Mouse (Mus musculus) limb, embryonic 13.5 days (tissue): ENCODE data around the gene Boll. TPM values are rescaled to one million over a fixed set of nuclear protein-coding genes. Genes with fewer than 3 reads are reported as not detected.
A peak's percentile ranks its signal among the peaks of the same experiment; 100 is the strongest.
"Not testable (repeated sequence)": the region's sequence is repeated elsewhere in the genome, so short reads cannot be mapped to it uniquely, and the experiment has no call there.

ENCODE experiments used
- ATAC-seq: fragments of 200-750 bp; cut with Nextera tagmentation; 2 replicates; pipeline ENCODE4 v1.8.0; 2017; ENCODE audit warnings: low read depth, moderate number of reproducible peaks, moderate TSS enrichment; ENCODE audit not compliant: low FRiP score
- H3K27ac ChIP-seq: fragments of 300-500 bp; sonication (generic); 2 replicates; pipeline ENCODE4 v1.5.1; 2015; ENCODE audit warnings: inconsistent platforms, mild to moderate bottlenecking, moderate library complexity
- H3K27me3 ChIP-seq: fragments of 300-500 bp; sonication (generic); 2 replicates; pipeline ENCODE4 v1.6.1; 2015; ENCODE audit warnings: mild to moderate bottlenecking, inconsistent platforms
- H3K36me3 ChIP-seq: fragments of 300-500 bp; sonication (generic); 2 replicates; pipeline ENCODE4 v1.6.1; 2015; ENCODE audit warnings: inconsistent platforms, mild to moderate bottlenecking, moderate library complexity
- H3K4me1 ChIP-seq: fragments of 300-500 bp; sonication (generic); 2 replicates; pipeline ENCODE4 v1.6.1; 2015; ENCODE audit warnings: inconsistent platforms
- H3K4me2 ChIP-seq: fragments of 300-500 bp; sonication (generic); replicated peaks from 2 replicates; pipeline ENCODE4 v1.6.1; 2015; ENCODE audit warnings: inconsistent platforms, mild to moderate bottlenecking, moderate library complexity
- H3K4me3 ChIP-seq: fragments of 300-500 bp; sonication (generic); 2 replicates; pipeline ENCODE4 v1.5.1; 2015; ENCODE audit warnings: moderate library complexity, mild to moderate bottlenecking, inconsistent platforms
- H3K9ac ChIP-seq: fragments of 300-500 bp; sonication (generic); 2 replicates; pipeline ENCODE4 v1.6.1; 2015; ENCODE audit warnings: mild to moderate bottlenecking, inconsistent platforms
- H3K9me3 ChIP-seq: fragments of 300-500 bp; sonication (generic); 2 replicates; pipeline ENCODE4 v1.6.1; 2016; ENCODE audit warnings: inconsistent platforms
- WGBS: fragments of 180-500 bp; shearing (Covaris S2); methylation state at CpG from one replicate; pipeline ENCODE4 v1.1.7; 2015; 5-methylcytosine and 5-hydroxymethylcytosine counted together
- polyA plus RNA-seq: library from polyadenylated mRNA; unstranded; fragments of >200 nt; fragmentation: Nextera tagmentation; extraction: Ambion mirVana; gene quantifications from 2 replicates; pipeline ENCODE4 v1.2.1, GENCODE M21; 2015

The Boll gene
- polyA plus RNA-seq, 1 experiment from 2014 or later = 0.42 TPM

GRCm38 (mm10) chr1:55372626-55373025 is 9.4 kb upstream of the Boll start:
- no peak overlapping the region for H3K4me3 ChIP-seq
- H3K9ac ChIP-seq = no peak overlapping the region
- 87% methylated on average over 3 of the region's 3 CpGs for WGBS
- no peak for ATAC-seq
- no peaks in the 10 kb centered on the region for H3K9me3 ChIP-seq
- no peaks in the 10 kb centered on the region for H3K27me3 ChIP-seq
- H3K4me1 ChIP-seq = no peaks in the 10 kb centered on the region
- no peak overlapping the region for H3K27ac ChIP-seq
- no peak overlapping the region for H3K4me2 ChIP-seq
- H3K36me3 ChIP-seq = no peaks in the 10 kb centered on the region

GRCm38 (mm10) chr1:55363586-55363985 is 317 bp upstream of the Boll start:
- no peak overlapping the region for H3K27ac ChIP-seq
- ATAC-seq = peak; percentile 79
- H3K4me2 ChIP-seq = peak overlapping the region; percentile 64
- H3K4me3 ChIP-seq = peak overlapping the region; percentile 47
- peaks cover 11% of the 10 kb centered on the region for H3K9me3 ChIP-seq
- peaks cover 36% of the 10 kb centered on the region for H3K27me3 ChIP-seq
- H3K9ac ChIP-seq = no peak overlapping the region
- 0 out of 2 replicates have a peak, but pooled peaks cover 3% of the 10 kb centered on the region for H3K4me1 ChIP-seq
- WGBS = 5% methylated on average over 27 of the region's 27 CpGs
- no peaks in the 10 kb centered on the region for H3K36me3 ChIP-seq

GRCm38 (mm10) chr1:55362634-55363033 is 635 bp downstream of the Boll start:
- Histone ChIP-seq H3K4me3 (peak overlapping the region; percentile 47), H3K4me2 (peak overlapping the region; percentile 64), H3K27ac (no peak overlapping the region), H3K36me3 (no peaks in the 10 kb centered on the region), H3K4me1 (0 out of 2 replicates have a peak, but pooled peaks cover 3% of the 10 kb centered on the region), H3K9ac (no peak overlapping the region), H3K9me3 (peaks cover 11% of the 10 kb centered on the region), H3K27me3 (peaks cover 36% of the 10 kb centered on the region)
- 44% methylated on average over 47 of the region's 49 CpGs for WGBS
- ATAC-seq = peak; percentile 40; the same call in 1 of the 2 replicates

GRCm38 (mm10) chr1:55351914-55352313 is 11.4 kb downstream of the Boll start:
- not testable (repeated sequence) for H3K36me3 ChIP-seq, H3K4me2 ChIP-seq, H3K9ac ChIP-seq, H3K9me3 ChIP-seq, H3K27me3 ChIP-seq, ATAC-seq, H3K27ac ChIP-seq, H3K4me3 ChIP-seq, H3K4me1 ChIP-seq
- WGBS = 73% methylated on average over 2 of the region's 2 CpGs

GRCm38 (mm10) chr1:55325496-55325895 is 37.8 kb downstream of the Boll start:
- not testable (repeated sequence) for H3K27me3 ChIP-seq, H3K9me3 ChIP-seq, H3K4me3 ChIP-seq, ATAC-seq, H3K4me1 ChIP-seq, H3K9ac ChIP-seq, H3K36me3 ChIP-seq, H3K4me2 ChIP-seq, H3K27ac ChIP-seq
- WGBS = 81% methylated on average over 5 of the region's 5 CpGs

GRCm38 (mm10) chr1:55301077-55301476 is 62.2 kb downstream of the Boll start:
- Histone ChIP-seq H3K9ac (no peak overlapping the region), H3K27ac (no peak overlapping the region), H3K36me3 (no peaks in the 10 kb centered on the region), H3K4me3 (no peak overlapping the region), H3K4me1 (no peaks in the 10 kb centered on the region), H3K9me3 (peaks cover 8% of the 10 kb centered on the region), H3K4me2 (no peak overlapping the region), H3K27me3 (no peaks in the 10 kb centered on the region)
- ATAC-seq = no peak

- Histone ChIP-seq H3K4me3 (no peak overlapping the region), H3K9me3 (no peaks in the 10 kb centered on the region), H3K27me3 (no peaks in the 10 kb centered on the region), H3K36me3 (no peaks in the 10 kb centered on the region), H3K9ac (no peak overlapping the region), H3K27ac (no peak overlapping the region), H3K4me1 (no peaks in the 10 kb centered on the region), H3K4me2 (no peak overlapping the region)
- ATAC-seq = no peak
- 82% methylated on average over 9 of the region's 9 CpGs for WGBS
Observed at GRCm38 (mm10) chr1:55279081-55279480, 84.2 kb downstream of the Boll start.

- ATAC-seq = no peak
- no peak overlapping the region for H3K9ac ChIP-seq
- H3K9me3 ChIP-seq = no peaks in the 10 kb centered on the region
- no peak overlapping the region for H3K27ac ChIP-seq
- no peaks in the 10 kb centered on the region for H3K36me3 ChIP-seq
- H3K4me2 ChIP-seq = no peak overlapping the region
- no peaks in the 10 kb centered on the region for H3K4me1 ChIP-seq
- H3K4me3 ChIP-seq = no peak overlapping the region
- H3K27me3 ChIP-seq = no peaks in the 10 kb centered on the region
- 73% methylated on average over 2 of the region's 2 CpGs for WGBS
Observed at GRCm38 (mm10) chr1:55265447-55265846, 97.8 kb downstream of the Boll start.

GRCm38 (mm10) chr1:55264385-55264784 is 98.9 kb downstream of the Boll start:
- Histone ChIP-seq H3K27ac (no peak overlapping the region), H3K36me3 (no peaks in the 10 kb centered on the region), H3K27me3 (no peaks in the 10 kb centered on the region), H3K4me1 (no peaks in the 10 kb centered on the region), H3K4me2 (no peak overlapping the region), H3K9me3 (no peaks in the 10 kb centered on the region), H3K9ac (no peak overlapping the region), H3K4me3 (no peak overlapping the region)
- no peak for ATAC-seq
- WGBS = 28% methylated on average over 2 of the region's 2 CpGs

GRCm38 (mm10) chr1:55246374-55246773 is 116.9 kb downstream of the Boll start:
- Histone ChIP-seq H3K36me3 (no peaks in the 10 kb centered on the region), H3K9ac (no peak overlapping the region), H3K4me1 (peaks cover 7% of the 10 kb centered on the region; the same call in 1 of the 2 replicates), H3K27ac (no peak overlapping the region), H3K4me2 (no peak overlapping the region), H3K9me3 (no peaks in the 10 kb centered on the region), H3K27me3 (no peaks in the 10 kb centered on the region), H3K4me3 (no peak overlapping the region)
- no peak for ATAC-seq
- 60% methylated on average over 2 of the region's 2 CpGs for WGBS

GRCm38 (mm10) chr1:55239237-55239636 is 124.0 kb downstream of the Boll start:
- ATAC-seq = no peak
- Histone ChIP-seq H3K36me3 (no peaks in the 10 kb centered on the region), H3K9ac (no peak overlapping the region), H3K4me2 (peak overlapping the region; percentile 98), H3K27ac (no peak overlapping the region), H3K4me3 (peak overlapping the region; percentile 83), H3K9me3 (no peaks in the 10 kb centered on the region), H3K27me3 (no peaks in the 10 kb centered on the region), H3K4me1 (peaks cover 37% of the 10 kb centered on the region)
- 2% methylated on average over 1 of the region's 1 CpGs for WGBS

- Histone ChIP-seq H3K4me3 (peak overlapping the region; percentile 83), H3K4me1 (peaks cover 37% of the 10 kb centered on the region), H3K9ac (peak overlapping the region; percentile 80), H3K4me2 (peak overlapping the region; percentile 98), H3K36me3 (no peaks in the 10 kb centered on the region), H3K27ac (no peak overlapping the region), H3K27me3 (no peaks in the 10 kb centered on the region), H3K9me3 (no peaks in the 10 kb centered on the region)
- no peak for ATAC-seq
- 21% methylated on average over 13 of the region's 13 CpGs for WGBS
Observed at GRCm38 (mm10) chr1:55238496-55238895, 124.8 kb downstream of the Boll start.

GRCm38 (mm10) chr1:55237643-55238161 is 125.6 kb downstream of the Boll start:
- Histone ChIP-seq H3K27ac (peak overlapping the region; percentile 23; the same call in 1 of the 2 replicates), H3K4me1 (peaks cover 37% of the 10 kb centered on the region), H3K4me2 (peak overlapping the region; percentile 98), H3K36me3 (no peaks in the 10 kb centered on the region), H3K4me3 (peak overlapping the region; percentile 83), H3K9ac (peak overlapping the region; percentile 80), H3K9me3 (no peaks in the 10 kb centered on the region), H3K27me3 (no peaks in the 10 kb centered on the region)
- under 1% methylated on average over 23 of the region's 23 CpGs for WGBS
- no peak for ATAC-seq
